Mouse (Mus musculus): ENCODE data around the gene Cyb5r4.

- TF ChIP-seq CTCF (IDR thresholded peaks at IDR 0.05; ENCODE audit: low read depth) = no peak
- TF ChIP-seq EP300 (optimal IDR thresholded peaks at IDR 0.05) = no peak
These were observed 33.9 kb downstream of the Cyb5r4 start for GRCm38 (mm10) chr9:87055547-87056235.
